In genomic region chr15:81104585-81105259, GRCm38 (mm10) we compare ENCODE assay signal across 9 mouse cellular contexts.
DNase-seq lines count a peak whose midpoint lies in the region; ATAC-seq lines count a peak whose summit lies in the region.
"Had no signal": no experiment of that assay in that cellular context is flagged by ENCODE, and none has a peak within 500 bp of the region (broad histone marks: within the 10 kb centered on the region; RNA-seq: fewer than 3 reads in every experiment).

No protein-coding gene starts in this region.

- ATAC-seq in erythroblast, adult 5-6 weeks (replicated peaks; ENCODE audit: low FRiP score, poor library complexity, severe bottlenecking) = no peak
- no peak for ATAC-seq in hindbrain, embryonic 12.5 days (ENCODE audit: low FRiP score)
- 0 out of 2 replicates have a peak, but pooled peaks have one; percentile 15 for ATAC-seq in liver, embryonic 15.5 days (ENCODE audit: insufficient read depth)

- no peaks in the 10 kb centered on the region for H3K27me3 ChIP-seq in erythroblast, embryonic 14.5 days (ENCODE audit: control insufficient read depth)
- H3K27me3 ChIP-seq in embryonic facial prominence, embryonic 10.5 days (replicated peaks; ENCODE audit: low read depth, poor library complexity, severe bottlenecking) = no peaks in the 10 kb centered on the region
- H3K27me3 ChIP-seq in hindbrain, embryonic 12.5 days = no peaks in the 10 kb centered on the region
- H3K27me3 ChIP-seq in liver, embryonic 15.5 days = no peaks in the 10 kb centered on the region

- peak; percentile 72 to 75 for DNase-seq in B cell, adult 2 months
- no peak for DNase-seq in embryonic facial prominence, embryonic 10.5 days (ENCODE audit: low spot score)
- DNase-seq in right cerebral cortex, postnatal 25 days = peak; percentile 36
- no peak for DNase-seq in retina, postnatal 1 day

- H3K36me3 ChIP-seq in erythroblast, embryonic 14.5 days (ENCODE audit: control insufficient read depth) = no peaks in the 10 kb centered on the region
- no peaks in the 10 kb centered on the region for H3K36me3 ChIP-seq in embryonic facial prominence, embryonic 10.5 days (replicated peaks)
- H3K36me3 ChIP-seq in hindbrain, embryonic 12.5 days = no peaks in the 10 kb centered on the region
- no peaks in the 10 kb centered on the region for H3K36me3 ChIP-seq in liver, embryonic 15.5 days (replicated peaks)
- H3K36me3 ChIP-seq: G1E had no signal

- H3K9me3 ChIP-seq in erythroblast, embryonic 14.5 days (ENCODE audit: control insufficient read depth, low read length) = no peaks in the 10 kb centered on the region
- no peaks in the 10 kb centered on the region for H3K9me3 ChIP-seq in embryonic facial prominence, embryonic 10.5 days
- H3K9me3 ChIP-seq in hindbrain, embryonic 12.5 days (replicated peaks) = no peaks in the 10 kb centered on the region
- no peaks in the 10 kb centered on the region for H3K9me3 ChIP-seq in liver, embryonic 15.5 days (replicated peaks)
- H3K9me3 ChIP-seq: G1E had no signal

- peak overlapping the region; percentile 53 for H3K4me3 ChIP-seq in erythroblast, embryonic 14.5 days (replicated peaks)
- H3K4me3 ChIP-seq in embryonic facial prominence, embryonic 10.5 days = no peak overlapping the region
- no peak overlapping the region for H3K4me3 ChIP-seq in hindbrain, embryonic 12.5 days
- H3K4me3 ChIP-seq in liver, embryonic 15.5 days (replicated peaks) = peak overlapping the region; percentile 18; the same call in 1 of the 2 replicates

- 49% methylated on average over 13 of the region's 13 CpGs for WGBS in embryonic facial prominence, embryonic 10.5 days
- WGBS in hindbrain, embryonic 12.5 days = 62% methylated on average over 13 of the region's 13 CpGs
- 25% methylated on average over 13 of the region's 13 CpGs for WGBS in liver, embryonic 15.5 days (ENCODE audit: insufficient replicate concordance)

- H3K4me1 ChIP-seq in erythroblast, embryonic 14.5 days (ENCODE audit: control insufficient read depth) = peaks cover 9% of the 10 kb centered on the region
- peaks cover 43% of the 10 kb centered on the region for H3K4me1 ChIP-seq in embryonic facial prominence, embryonic 10.5 days
- H3K4me1 ChIP-seq in hindbrain, embryonic 12.5 days = peaks cover 28% of the 10 kb centered on the region
- peaks cover 14% of the 10 kb centered on the region for H3K4me1 ChIP-seq in liver, embryonic 15.5 days (replicated peaks)

- 0 out of 2 replicates have a peak overlapping the region, but pooled peaks have one; percentile 26 for H3K4me2 ChIP-seq in hindbrain, embryonic 12.5 days (replicated peaks)
- peak overlapping the region; percentile 39 for H3K4me2 ChIP-seq in liver, embryonic 15.5 days

- no peak overlapping the region for H3K9ac ChIP-seq in hindbrain, embryonic 12.5 days
- no peak overlapping the region for H3K9ac ChIP-seq in liver, embryonic 15.5 days

- peak overlapping the region; percentile 44; the same call in 1 of the 2 replicates for H3K27ac ChIP-seq in embryonic facial prominence, embryonic 10.5 days (replicated peaks)
- no peak overlapping the region for H3K27ac ChIP-seq in hindbrain, embryonic 12.5 days
- no peak overlapping the region; the same call in 1 of the 2 replicates for H3K27ac ChIP-seq in liver, embryonic 15.5 days (replicated peaks)

Comparison
In these comparisons a context has a peak if more than half of its experiments do, and no peak if none do; other contexts are left out.
1. H3K4me3 ChIP-seq: peak in erythroblast, embryonic 14.5 days (single experiment) and liver, embryonic 15.5 days (single experiment); none in embryonic facial prominence, embryonic 10.5 days (single experiment) and hindbrain, embryonic 12.5 days (single experiment).
2. DNase-seq: peak in B cell, adult 2 months (2 of 2) and right cerebral cortex, postnatal 25 days (single experiment); none in embryonic facial prominence, embryonic 10.5 days (single experiment) and retina, postnatal 1 day (single experiment).